Mouse (Mus musculus): Measurements from ENCODE around the gene Srd5a3. TPM values are rescaled to one million over a fixed set of nuclear protein-coding genes. Genes with fewer than 3 reads are reported as not detected.

Gene Srd5a3
- polyA plus RNA-seq, 1 experiment from 2014 or later, result 17.4 TPM

DNA sequence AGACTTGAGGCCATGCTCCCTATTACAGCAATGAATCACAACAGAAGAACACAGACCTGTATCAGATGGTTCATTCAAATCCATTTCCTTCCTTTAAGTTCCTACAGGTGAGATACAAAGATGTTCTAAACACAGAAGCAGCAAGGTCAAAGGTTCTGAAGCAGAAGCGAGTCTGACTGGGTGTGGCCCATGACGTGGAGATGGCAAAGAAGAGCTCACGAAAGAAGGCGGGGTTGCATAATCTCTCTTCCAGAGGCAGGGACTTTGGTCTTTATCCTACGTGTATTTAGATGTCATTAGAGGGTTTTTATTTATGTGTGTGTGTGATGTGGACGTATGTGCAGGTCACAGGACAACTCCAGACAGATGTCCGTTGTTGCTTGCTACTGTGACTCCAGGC is 37.6 kb downstream of the Srd5a3 start:
- Histone ChIP-seq H3K27ac (no peak overlapping the region), H3K36me3 (no peaks in the 10 kb centered on the region), H3K4me2 (no peak overlapping the region), H3K27me3 (replicated peaks) (peaks cover 4% of the 10 kb centered on the region), H3K9me3 (replicated peaks) (no peaks in the 10 kb centered on the region), H3K9ac (no peak overlapping the region), H3K4me1 (peaks cover 8% of the 10 kb centered on the region), H3K4me3 (no peak overlapping the region)
- ATAC-seq, result no peak
- 48% methylated on average over 7 of the region's 7 CpGs for WGBS (ENCODE audit: insufficient replicate concordance)

DNA sequence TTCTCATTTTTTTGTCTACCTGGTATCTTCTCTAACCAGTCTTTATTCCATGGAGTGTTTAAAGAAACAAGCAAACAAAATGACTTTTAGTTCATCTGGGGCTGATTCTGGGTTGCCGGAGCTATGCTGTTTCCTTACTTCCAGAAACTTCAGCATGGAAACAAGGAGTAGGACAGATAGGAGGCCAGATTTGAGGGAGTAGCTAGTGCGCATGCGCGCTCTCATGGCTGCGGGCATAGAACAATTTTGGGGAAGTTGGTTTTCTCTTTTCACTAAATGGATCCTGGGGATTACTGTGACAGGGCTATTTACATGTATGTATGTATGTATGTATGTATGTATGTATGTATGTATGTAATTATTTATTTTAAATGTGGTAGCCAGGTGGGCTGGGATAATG is 39.1 kb downstream of the Srd5a3 start:
- Histone ChIP-seq H3K4me2 (no peak overlapping the region), H3K4me3 (no peak overlapping the region), H3K9ac (no peak overlapping the region), H3K36me3 (no peaks in the 10 kb centered on the region), H3K27ac (no peak overlapping the region), H3K4me1 (peaks cover 15% of the 10 kb centered on the region), H3K9me3 (replicated peaks) (no peaks in the 10 kb centered on the region), H3K27me3 (replicated peaks) (peaks cover 4% of the 10 kb centered on the region)
- WGBS (ENCODE audit: insufficient replicate concordance), result 88% methylated on average over 5 of the region's 5 CpGs
- ATAC-seq, result no peak

DNA sequence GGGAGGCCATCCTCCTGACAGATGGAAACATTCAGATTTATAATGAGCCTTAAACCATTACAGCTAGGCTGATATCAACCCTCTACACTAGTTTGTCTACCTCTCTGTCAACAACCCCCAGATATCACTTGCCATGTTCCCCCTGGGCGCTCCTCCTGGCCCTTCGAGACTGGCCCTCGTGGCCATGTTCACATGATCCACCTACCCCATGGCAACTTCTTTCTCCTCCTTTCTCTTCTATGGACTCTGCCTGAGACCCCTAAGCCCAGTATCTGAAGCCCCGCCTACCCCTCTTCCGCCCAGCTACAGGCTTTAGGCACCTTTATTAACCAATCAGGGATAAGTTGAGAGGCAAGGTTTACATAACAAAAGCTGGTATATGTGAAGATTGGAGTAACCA is 39.7 kb downstream of the Srd5a3 start:
- ATAC-seq, result no peak
- Histone ChIP-seq H3K27ac (no peak overlapping the region), H3K27me3 (replicated peaks) (peaks cover 4% of the 10 kb centered on the region), H3K9me3 (replicated peaks) (no peaks in the 10 kb centered on the region), H3K4me2 (no peak overlapping the region), H3K36me3 (no peaks in the 10 kb centered on the region), H3K4me1 (peaks cover 20% of the 10 kb centered on the region), H3K9ac (no peak overlapping the region), H3K4me3 (no peak overlapping the region)
- 80% methylated on average over 5 of the region's 5 CpGs for WGBS (ENCODE audit: insufficient replicate concordance)

DNA sequence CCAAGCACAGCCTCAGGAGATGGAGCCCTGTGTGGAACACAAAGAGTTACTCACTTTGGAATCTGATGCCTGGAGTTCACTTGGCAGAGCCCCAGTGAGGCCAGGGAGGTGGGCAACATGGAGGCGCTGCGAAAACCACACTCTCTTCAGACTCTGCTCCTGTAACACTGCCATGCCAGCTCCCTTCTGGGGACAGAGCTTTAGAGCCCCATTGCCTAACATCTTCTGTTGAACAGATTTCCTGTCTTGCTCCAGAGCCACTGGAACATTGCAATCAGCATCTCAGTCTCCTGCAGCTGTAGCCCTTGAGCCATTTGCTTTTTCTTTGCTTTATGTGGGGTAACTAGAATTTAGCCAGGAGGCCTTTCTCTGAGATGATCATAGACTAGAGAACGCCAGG is 42.3 kb downstream of the Srd5a3 start:
- Histone ChIP-seq H3K36me3 (peaks cover 10% of the 10 kb centered on the region), H3K4me1 (peaks cover 38% of the 10 kb centered on the region), H3K27ac (no peak overlapping the region), H3K9ac (no peak overlapping the region), H3K4me3 (no peak overlapping the region), H3K9me3 (replicated peaks) (no peaks in the 10 kb centered on the region), H3K4me2 (no peak overlapping the region), H3K27me3 (replicated peaks) (no peaks in the 10 kb centered on the region; the same call in none of the 2 replicates)
- no peak for ATAC-seq
- 79% methylated on average over 3 of the region's 3 CpGs for WGBS (ENCODE audit: insufficient replicate concordance)

DNA sequence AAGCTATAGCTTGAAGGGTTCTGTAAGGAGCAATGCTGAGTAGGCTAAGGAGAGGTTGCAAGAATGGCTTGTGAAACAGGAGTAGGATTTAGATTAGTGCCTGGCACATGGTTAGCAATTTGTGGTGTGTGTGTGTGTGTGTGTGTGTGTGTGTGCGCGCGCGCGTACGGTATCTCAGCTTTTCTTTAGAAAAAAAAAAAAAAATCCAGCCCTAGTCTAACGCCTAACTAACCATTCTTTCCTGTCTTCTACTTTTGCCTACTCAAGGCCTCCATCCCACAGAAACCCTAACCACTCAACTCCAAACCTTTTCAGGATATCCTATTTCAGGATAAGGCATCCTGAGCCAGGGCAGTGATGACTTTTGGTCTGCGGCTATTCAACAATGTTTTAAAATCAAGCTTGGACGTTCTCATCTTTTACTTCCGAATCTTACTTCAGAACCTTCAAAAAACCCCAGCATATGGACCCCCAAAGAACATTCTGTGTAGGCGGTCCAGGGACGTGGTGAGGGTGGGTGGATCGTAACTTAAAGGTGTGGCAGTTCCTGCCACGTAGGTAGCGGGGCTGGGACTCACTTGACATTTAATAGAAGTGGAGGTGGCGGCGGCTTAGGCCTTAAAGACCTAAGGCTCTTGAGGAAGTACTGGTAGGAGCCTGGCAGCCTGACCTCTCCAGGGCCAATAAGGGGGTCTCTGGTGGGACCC is 43.1 kb downstream of the Srd5a3 start:
- ATAC-seq, result peak; percentile 52
- Histone ChIP-seq H3K4me2 (peak overlapping the region; percentile 82), H3K27me3 (replicated peaks) (no peaks in the 10 kb centered on the region; the same call in 1 of the 2 replicates), H3K27ac (no peak overlapping the region), H3K4me3 (peak overlapping the region; percentile 91), H3K4me1 (peaks cover 38% of the 10 kb centered on the region), H3K9me3 (replicated peaks) (no peaks in the 10 kb centered on the region), H3K9ac (peak overlapping the region; percentile 89), H3K36me3 (peaks cover 10% of the 10 kb centered on the region)
- 36% methylated on average over 17 of the region's 17 CpGs for WGBS (ENCODE audit: insufficient replicate concordance)

DNA sequence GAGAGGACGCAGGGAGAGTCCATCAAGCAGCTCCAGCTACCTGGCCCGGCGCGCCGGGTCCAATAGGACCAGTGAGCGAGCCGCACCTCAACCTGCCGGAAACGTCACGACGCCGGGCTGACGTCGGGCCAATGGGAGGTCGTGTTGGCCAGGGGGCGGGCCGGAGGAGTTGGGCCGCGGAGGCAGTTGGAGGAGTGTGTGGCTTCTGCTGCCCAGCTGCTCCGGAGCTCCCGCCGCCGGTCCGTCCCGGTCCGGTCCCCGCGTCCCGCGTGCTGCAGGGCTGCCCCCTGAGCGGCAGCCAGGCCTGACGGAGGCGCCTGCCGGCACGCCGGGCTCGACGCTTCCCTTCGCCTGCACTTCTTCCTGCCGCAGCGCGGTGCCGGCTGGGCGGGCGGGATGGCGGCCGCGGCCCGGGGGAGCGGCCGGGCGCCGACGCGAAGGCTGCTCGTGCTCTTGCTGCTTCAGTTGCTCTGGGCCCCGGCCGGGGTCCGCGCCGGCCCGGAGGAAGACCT is 43.7 kb downstream of the Srd5a3 start, which contains the start of gene Tmem165:
Gene Tmem165, plus strand, starts transcription at position 131 of the 512 bp plus-strand sequence.
- WGBS (ENCODE audit: insufficient replicate concordance), result 0% methylated on average over 40 of the region's 62 CpGs
- Histone ChIP-seq H3K9ac (peak within 1 kb of the TSS; percentile 89), H3K27ac (peak within 1 kb of the TSS; percentile 89), H3K4me2 (peak within 1 kb of the TSS; percentile 82), H3K36me3 (peaks cover 10% of the 10 kb centered on the region), H3K9me3 (replicated peaks) (no peaks in the 10 kb centered on the region), H3K27me3 (replicated peaks) (no peaks in the 10 kb centered on the region), H3K4me3 (peak within 1 kb of the TSS; percentile 91), H3K4me1 (peaks cover 39% of the 10 kb centered on the region)
- ATAC-seq, result peak; percentile 96

DNA sequence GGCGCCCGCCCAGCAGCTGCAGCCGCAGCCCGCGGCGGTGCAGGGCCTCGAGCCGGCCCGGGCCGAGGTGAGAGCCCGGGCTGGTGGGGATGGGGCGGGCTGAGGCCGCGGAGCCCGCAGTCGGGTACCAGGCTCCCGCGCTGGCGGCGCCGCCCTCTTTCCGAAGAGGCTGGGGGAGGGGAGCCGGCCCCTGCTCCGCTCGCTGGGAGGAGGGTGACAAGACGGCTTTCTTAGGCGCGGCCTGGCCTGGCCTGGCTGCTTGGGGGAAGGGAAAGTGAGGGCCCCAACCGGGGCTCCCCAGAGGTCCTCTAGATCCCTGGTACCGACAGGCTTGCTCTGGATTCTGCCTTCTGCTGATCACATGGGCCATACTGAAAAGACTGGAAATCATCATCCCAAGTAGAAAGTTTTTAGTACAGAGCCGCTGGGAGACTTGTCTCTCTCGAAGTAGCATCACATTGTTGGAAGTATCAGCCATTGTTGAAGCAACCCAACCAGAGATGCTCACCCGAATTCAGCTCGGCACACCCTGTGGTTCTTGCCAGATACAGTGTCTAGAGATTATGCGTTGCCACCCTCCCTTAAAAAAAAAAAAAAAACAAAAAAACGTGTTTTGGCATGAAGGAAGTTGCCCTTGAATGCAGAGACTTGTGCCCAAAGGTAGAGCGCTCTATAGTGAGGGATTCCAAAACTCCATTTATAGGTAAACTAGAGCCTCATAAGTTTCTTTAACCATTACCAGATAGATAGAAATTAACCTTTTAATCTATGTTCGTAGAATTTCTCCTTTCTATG is 44.4 kb downstream of the Srd5a3 start:
- peak; percentile 87 for ATAC-seq
- Histone ChIP-seq H3K36me3 (peaks cover 14% of the 10 kb centered on the region), H3K4me2 (peak overlapping the region; percentile 82), H3K27ac (peak overlapping the region; percentile 89), H3K9me3 (replicated peaks) (no peaks in the 10 kb centered on the region), H3K4me3 (peak overlapping the region; percentile 91), H3K4me1 (peaks cover 46% of the 10 kb centered on the region), H3K9ac (peak overlapping the region; percentile 89), H3K27me3 (replicated peaks) (no peaks in the 10 kb centered on the region)
- WGBS (ENCODE audit: insufficient replicate concordance), result 4% methylated on average over 35 of the region's 38 CpGs

DNA sequence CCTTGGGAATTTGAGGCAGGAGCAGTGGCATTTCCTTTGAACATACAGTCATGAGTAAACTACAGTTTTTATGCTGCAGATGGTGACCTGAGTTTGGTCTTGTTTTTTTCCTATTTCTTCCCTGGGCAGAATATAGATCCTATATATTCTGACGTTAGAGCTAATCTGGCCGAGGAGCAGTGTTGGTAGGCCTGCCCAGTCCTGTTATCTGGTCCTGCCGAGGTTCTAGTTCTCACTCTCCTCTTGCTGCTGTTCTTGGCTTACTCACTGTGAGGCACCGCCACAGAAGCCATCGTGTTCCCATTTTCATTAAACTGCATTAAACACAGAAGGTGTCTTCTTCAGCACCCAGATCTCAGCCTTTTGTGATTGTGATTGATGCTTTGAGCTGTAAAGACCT is 47.8 kb downstream of the Srd5a3 start:
- Histone ChIP-seq H3K4me2 (no peak overlapping the region), H3K4me1 (peaks cover 69% of the 10 kb centered on the region), H3K9me3 (replicated peaks) (no peaks in the 10 kb centered on the region), H3K27me3 (replicated peaks) (no peaks in the 10 kb centered on the region), H3K9ac (no peak overlapping the region), H3K36me3 (peaks cover 30% of the 10 kb centered on the region), H3K27ac (no peak overlapping the region), H3K4me3 (no peak overlapping the region)
- ATAC-seq, result no peak
- WGBS (ENCODE audit: insufficient replicate concordance), result 39% methylated on average over 5 of the region's 5 CpGs

DNA sequence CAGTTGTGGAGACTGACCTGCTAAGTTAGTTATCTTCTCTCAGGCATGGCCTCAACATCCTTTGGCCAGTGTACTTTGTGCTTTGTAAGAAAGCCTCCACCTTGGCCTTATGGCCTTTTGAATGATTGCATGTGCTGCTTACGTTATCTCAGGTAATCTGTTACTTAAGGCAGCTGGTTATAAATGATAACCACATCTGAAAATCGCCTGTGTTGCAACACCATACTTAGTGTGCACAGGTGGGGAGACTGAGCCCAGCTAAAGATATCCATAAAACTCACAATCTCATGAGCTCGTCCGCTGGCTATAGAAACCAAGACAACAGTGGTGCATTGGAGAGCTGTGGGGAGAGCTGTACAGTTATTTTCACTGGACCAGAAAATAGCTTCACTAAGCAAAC is 50.5 kb downstream of the Srd5a3 start:
- Histone ChIP-seq H3K4me3 (no peak overlapping the region), H3K36me3 (peaks cover 42% of the 10 kb centered on the region), H3K9ac (no peak overlapping the region), H3K27ac (no peak overlapping the region), H3K4me1 (peaks cover 60% of the 10 kb centered on the region), H3K27me3 (replicated peaks) (no peaks in the 10 kb centered on the region), H3K4me2 (no peak overlapping the region), H3K9me3 (replicated peaks) (no peaks in the 10 kb centered on the region)
- ATAC-seq, result peak; percentile 35; the same call in 1 of the 2 replicates
- WGBS (ENCODE audit: insufficient replicate concordance), result 64% methylated on average over 4 of the region's 4 CpGs

DNA sequence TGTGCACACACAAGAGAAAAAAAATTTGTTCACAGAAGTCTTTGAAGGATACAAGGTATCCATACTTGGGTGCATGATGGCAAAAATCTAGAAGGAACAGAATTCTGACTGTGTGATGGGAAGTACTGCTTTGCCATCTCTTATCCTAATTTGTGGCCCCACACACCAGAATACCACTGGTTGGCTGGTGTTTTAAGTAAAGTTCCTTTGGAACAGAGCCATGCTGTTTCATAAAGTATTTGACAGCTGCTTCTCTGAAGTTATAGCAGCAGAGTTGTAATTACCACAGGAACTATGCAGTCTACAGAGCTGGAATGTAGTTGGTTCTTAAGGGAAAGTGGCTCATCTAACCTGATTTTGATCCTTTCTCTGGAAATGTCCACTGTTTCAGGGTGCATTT is 53.0 kb downstream of the Srd5a3 start:
- no peak for ATAC-seq
- peaks cover 48% of the 10 kb centered on the region for H3K36me3 ChIP-seq
- H3K4me1 ChIP-seq, result peaks cover 42% of the 10 kb centered on the region
- H3K27me3 ChIP-seq (replicated peaks), result no peaks in the 10 kb centered on the region
- H3K9me3 ChIP-seq (replicated peaks), result no peaks in the 10 kb centered on the region
- H3K4me3 ChIP-seq, result no peak overlapping the region
- no peak overlapping the region for H3K27ac ChIP-seq
- H3K4me2 ChIP-seq, result no peak overlapping the region
- H3K9ac ChIP-seq, result no peak overlapping the region

DNA sequence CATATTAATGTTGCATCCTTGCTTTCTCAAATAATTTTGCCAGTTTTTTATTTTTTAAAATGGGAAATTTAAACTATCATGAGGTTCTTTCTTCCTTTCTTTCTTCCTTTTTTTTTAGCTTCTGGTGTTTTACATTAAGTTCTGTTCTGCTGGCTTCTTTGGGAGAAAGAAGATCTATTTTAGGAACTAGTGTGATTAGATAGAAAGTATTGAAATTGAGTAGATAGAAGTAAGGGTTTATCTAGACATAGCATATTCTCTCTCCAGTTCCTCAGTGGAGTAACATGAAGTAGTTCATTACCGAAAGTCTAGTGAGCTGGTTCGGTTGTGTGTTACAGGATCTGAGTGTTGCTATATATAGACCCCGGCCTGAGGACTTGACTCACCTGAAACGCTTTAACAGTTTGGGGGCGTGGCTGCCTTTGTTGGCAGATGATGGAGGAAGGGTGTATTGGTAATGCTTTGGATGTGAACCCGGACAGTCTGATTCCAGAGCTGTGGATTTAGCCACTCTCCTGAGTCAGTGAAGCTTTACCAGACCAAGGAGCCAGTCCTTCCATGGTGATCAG is 54.4 kb downstream of the Srd5a3 start:
- Histone ChIP-seq H3K4me1 (peaks cover 34% of the 10 kb centered on the region), H3K9ac (no peak overlapping the region), H3K4me3 (no peak overlapping the region), H3K36me3 (peaks cover 50% of the 10 kb centered on the region), H3K9me3 (replicated peaks) (no peaks in the 10 kb centered on the region), H3K4me2 (no peak overlapping the region), H3K27ac (no peak overlapping the region), H3K27me3 (replicated peaks) (no peaks in the 10 kb centered on the region)
- no peak for ATAC-seq
- 50% methylated on average over 6 of the region's 6 CpGs for WGBS (ENCODE audit: insufficient replicate concordance)

DNA sequence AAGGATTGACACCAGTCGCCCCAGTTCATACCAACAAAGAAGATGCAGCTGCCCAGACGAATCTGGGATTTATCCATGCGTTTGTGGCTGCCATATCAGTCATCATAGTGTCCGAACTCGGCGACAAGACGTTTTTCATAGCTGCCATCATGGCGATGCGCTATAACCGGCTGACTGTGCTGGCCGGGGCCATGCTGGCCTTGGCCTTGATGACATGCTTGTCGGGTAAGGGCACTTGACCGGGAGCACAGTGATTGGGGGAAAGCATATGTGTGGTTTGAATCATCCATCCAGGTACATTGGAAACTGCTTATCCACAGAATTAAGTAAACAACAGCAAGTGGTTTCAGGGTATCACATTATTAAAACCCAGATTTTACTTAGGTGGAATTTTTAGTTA is 59.3 kb downstream of the Srd5a3 start:
- no peak overlapping the region for H3K9ac ChIP-seq
- H3K27me3 ChIP-seq (replicated peaks), result no peaks in the 10 kb centered on the region
- no peak overlapping the region for H3K27ac ChIP-seq
- no peak overlapping the region for H3K4me3 ChIP-seq
- H3K36me3 ChIP-seq, result peaks cover 70% of the 10 kb centered on the region
- no peak for ATAC-seq
- peaks cover 4% of the 10 kb centered on the region; the same call in 1 of the 2 replicates for H3K4me1 ChIP-seq
- H3K9me3 ChIP-seq (replicated peaks), result no peaks in the 10 kb centered on the region
- no peak overlapping the region for H3K4me2 ChIP-seq
- WGBS (ENCODE audit: insufficient replicate concordance), result 87% methylated on average over 13 of the region's 13 CpGs

Data from liver, embryonic 12.5 days (tissue).